Mouse (Mus musculus) kidney, adult 11 months (tissue): ENCODE measurements at regions not wholly inside any gene's neighbourhood (a gene's known extent, or its start where the extent isn't known, plus 50 kb on each side); places are given as distances from the start of the nearest gene placed in this dataset.
A peak's percentile ranks its signal among the peaks of the same experiment; 100 is the strongest.

Experiments
- DNase-seq: peaks from one replicate; pipeline ENCODE4 v3.0.0; 2022

DNA sequence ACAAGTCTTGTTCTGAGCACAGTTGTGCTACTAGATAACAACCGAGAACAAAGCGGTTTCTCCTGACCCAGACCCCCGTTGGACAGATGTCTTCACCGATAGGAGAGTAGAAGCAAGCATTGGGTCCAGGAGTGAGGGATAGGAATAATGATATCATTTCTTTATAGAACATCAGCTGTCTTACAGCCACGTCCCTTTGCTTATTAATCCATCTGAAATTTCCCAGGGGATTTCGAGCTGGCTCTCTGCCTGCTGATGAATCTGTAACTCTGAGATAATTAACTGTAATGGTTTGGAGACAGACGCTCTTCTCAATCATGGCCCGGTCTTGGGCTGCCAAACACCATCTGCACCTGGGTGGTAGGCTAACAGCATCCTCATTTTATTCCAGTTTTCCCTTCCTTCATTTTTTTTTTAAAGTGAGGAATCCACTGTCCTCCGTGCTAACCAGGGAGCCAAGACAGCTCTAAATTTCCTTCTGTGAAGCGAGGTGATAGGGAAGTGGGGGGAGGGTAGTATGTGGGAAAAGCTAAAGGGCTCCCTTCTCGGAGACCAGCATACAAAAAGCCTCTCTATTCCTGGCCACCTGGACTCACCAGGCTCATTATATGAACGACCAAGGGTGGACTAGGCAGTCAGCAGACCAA is 75.0 kb upstream of the 1700025G04Rik start:
- DNase-seq: no peak

DNA sequence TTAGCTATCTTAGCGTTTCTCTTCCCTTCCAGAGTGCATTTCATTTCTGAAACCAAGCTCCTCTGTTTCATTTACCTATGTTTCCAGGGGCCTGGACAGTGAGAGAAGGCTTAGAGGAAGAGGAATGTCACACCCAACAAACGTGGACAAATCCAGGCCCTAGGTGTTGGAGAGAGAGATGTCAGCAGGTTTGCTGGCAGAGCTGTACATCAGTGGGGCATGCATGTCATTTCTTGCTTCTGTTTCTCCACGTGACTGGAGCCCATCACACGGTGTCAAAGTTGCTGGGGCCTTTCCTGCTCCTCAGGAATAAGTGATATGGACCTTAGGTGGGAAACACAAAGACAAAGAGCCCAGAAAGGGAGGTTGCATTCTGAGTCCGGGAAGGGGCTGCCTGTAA is 74.3 kb upstream of the 1700025G04Rik start:
- DNase-seq: no peak

DNA sequence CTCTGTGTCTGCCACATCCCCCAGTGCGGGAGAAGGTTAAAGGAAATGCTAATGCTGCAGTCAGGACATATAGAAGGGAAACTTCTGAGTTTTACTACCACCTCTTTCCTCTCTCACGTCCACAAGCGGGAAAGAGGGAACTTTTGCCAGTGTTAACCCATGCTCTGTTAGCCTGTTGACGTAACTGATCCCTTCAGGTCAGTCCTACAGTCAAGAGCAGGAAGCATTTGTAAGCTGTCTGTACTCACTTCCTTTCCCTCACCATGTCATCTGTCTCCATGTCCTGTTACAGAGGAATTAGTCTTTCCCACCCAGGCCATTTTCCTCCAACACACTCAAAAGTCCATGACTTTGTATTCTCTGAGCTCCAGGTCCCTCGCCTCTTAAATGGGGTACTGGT is 62.5 kb upstream of the 1700025G04Rik start:
- no peak for DNase-seq

DNA sequence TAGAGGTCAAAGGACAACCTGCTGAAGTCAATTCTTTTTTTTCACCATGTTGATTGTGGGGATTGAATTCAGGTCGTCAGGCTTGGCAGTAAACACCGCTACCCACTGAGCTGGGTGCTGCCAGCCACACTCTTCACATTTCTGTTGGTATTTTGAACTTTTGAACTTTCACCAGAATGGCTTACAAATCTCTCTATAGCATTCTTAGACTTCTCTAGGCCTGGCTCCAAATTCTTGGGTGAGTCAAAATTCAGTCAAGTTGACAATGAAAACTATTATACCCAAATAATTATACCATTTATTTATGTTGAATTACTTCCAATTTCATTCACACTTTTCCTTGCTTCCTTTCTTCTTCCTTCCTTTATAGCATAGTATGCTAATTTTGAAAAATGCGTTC is 58.8 kb upstream of the 1700025G04Rik start:
- no peak for DNase-seq

DNA sequence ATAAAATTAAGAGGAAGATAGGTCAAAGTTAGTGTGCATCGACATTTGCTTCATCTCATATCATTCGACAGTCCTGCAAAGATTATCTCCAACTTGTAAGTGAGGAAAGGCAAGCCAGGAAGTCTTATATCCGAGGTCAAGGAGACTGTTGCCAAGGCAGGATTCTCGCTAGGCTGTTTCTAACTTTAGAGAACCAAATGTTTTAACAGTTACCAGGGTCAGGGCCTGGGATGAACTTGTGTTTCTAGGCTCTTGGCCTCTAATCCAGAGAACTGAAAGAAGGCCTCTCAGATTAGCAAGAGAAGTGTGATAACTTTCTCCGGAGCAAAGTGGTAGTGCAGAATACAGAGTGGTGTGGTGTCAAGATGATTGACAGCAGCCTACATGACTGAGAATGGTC is 50.2 kb upstream of the 1700025G04Rik start:
- DNase-seq: peak; percentile 11
